ENCODE assay signal across 9 mouse cellular contexts in genomic region chr5:108549489-108550206, GRCm38 (mm10). TPM values are rescaled to one million over a fixed set of nuclear protein-coding genes. Genes with fewer than 3 reads are reported as not detected.
A peak's percentile ranks its signal among the peaks of the same experiment; 100 is the strongest.
DNase-seq lines count a peak whose midpoint lies in the region; ATAC-seq and TF ChIP-seq lines count a peak whose summit lies in the region.
"Had no signal": no experiment of that assay in that cellular context is flagged by ENCODE, and none has a peak within 500 bp of the region (broad histone marks: within the 10 kb centered on the region; RNA-seq: fewer than 3 reads in every experiment).

Cplx1 (minus strand) TSS chr5:108550024.

- no peak within 1 kb of the TSS for H3K9ac ChIP-seq in CH12.LX (ENCODE audit: insufficient read depth, low read depth)
- H3K9ac ChIP-seq in heart, embryonic 12.5 days = no peak within 1 kb of the TSS
- no peak within 1 kb of the TSS for H3K9ac ChIP-seq in kidney, postnatal 0 days (ENCODE audit: low read depth, low read length)
- no peak within 1 kb of the TSS for H3K9ac ChIP-seq in liver, embryonic 12.5 days
- H3K9ac ChIP-seq in neural tube, embryonic 15.5 days (replicated peaks) = peak within 1 kb of the TSS; percentile 64

- H3K4me3 ChIP-seq in CH12.LX (replicated peaks in 1 of 3; ENCODE audit: low read depth in 2 of 3, low read length in 2 of 3, poor library complexity in 1 of 3) = no peak within 1 kb of the TSS
- peak within 1 kb of the TSS; percentile 41 for H3K4me3 ChIP-seq in heart, embryonic 12.5 days
- 0 out of 2 replicates have a peak within 1 kb of the TSS, but pooled peaks have one; percentile 16 for H3K4me3 ChIP-seq in kidney, postnatal 0 days (replicated peaks; ENCODE audit: low read depth, low read length)
- H3K4me3 ChIP-seq in liver, embryonic 12.5 days = peak within 1 kb of the TSS; percentile 14
- peak within 1 kb of the TSS; percentile 55 for H3K4me3 ChIP-seq in neural tube, embryonic 15.5 days (replicated peaks)

- H3K36me3 ChIP-seq in CH12.LX (replicated peaks in 1 of 2; ENCODE audit: control insufficient read depth in 1 of 2, insufficient read depth in 1 of 2, low read length in 1 of 2) = no peaks in the 10 kb centered on the region
- no peaks in the 10 kb centered on the region for H3K36me3 ChIP-seq in heart, embryonic 12.5 days
- no peaks in the 10 kb centered on the region for H3K36me3 ChIP-seq in kidney, postnatal 0 days (ENCODE audit: insufficient read depth, low read length)
- no peaks in the 10 kb centered on the region for H3K36me3 ChIP-seq in liver, embryonic 12.5 days
- H3K36me3 ChIP-seq in neural tube, embryonic 15.5 days = peaks cover 5% of the 10 kb centered on the region; the same call in 1 of the 2 replicates

- WGBS in heart, embryonic 12.5 days = under 1% methylated on average over 45 of the region's 56 CpGs
- under 1% methylated on average over 47 of the region's 56 CpGs for WGBS in kidney, postnatal 0 days
- 2% methylated on average over 51 of the region's 56 CpGs for WGBS in liver, embryonic 12.5 days (ENCODE audit: insufficient replicate concordance)
- under 1% methylated on average over 47 of the region's 56 CpGs for WGBS in neural tube, embryonic 15.5 days

- H3K4me1 ChIP-seq in CH12.LX (ENCODE audit: control insufficient read depth in 1 of 2, insufficient read depth in 2 of 2) = no peaks in the 10 kb centered on the region
- H3K4me1 ChIP-seq in heart, embryonic 12.5 days (replicated peaks) = peaks cover 8% of the 10 kb centered on the region
- H3K4me1 ChIP-seq in kidney, postnatal 0 days (replicated peaks; ENCODE audit: insufficient read depth, low read length) = no peaks in the 10 kb centered on the region; the same call in 1 of the 2 replicates
- H3K4me1 ChIP-seq in liver, embryonic 12.5 days = 0 out of 2 replicates have a peak, but pooled peaks cover 5% of the 10 kb centered on the region
- peaks cover 34% of the 10 kb centered on the region for H3K4me1 ChIP-seq in neural tube, embryonic 15.5 days

- H3K27me3 ChIP-seq in CH12.LX (replicated peaks) = peaks cover 59% of the 10 kb centered on the region
- H3K27me3 ChIP-seq in heart, embryonic 12.5 days (replicated peaks) = peaks cover 69% of the 10 kb centered on the region
- H3K27me3 ChIP-seq in kidney, postnatal 0 days (ENCODE audit: insufficient read depth, low read length) = 0 out of 2 replicates have a peak, but pooled peaks cover 7% of the 10 kb centered on the region
- H3K27me3 ChIP-seq in liver, embryonic 12.5 days (replicated peaks) = peaks cover 94% of the 10 kb centered on the region
- H3K27me3 ChIP-seq in neural tube, embryonic 15.5 days (replicated peaks) = peaks cover 25% of the 10 kb centered on the region

- peak; percentile 48; the same call in 1 of the 2 replicates for ATAC-seq in heart, embryonic 12.5 days (ENCODE audit: insufficient number of reproducible peaks, low FRiP score)
- ATAC-seq in kidney, postnatal 0 days (replicated peaks; ENCODE audit: low FRiP score, low read depth) = peak; percentile 66; the same call in 1 of the 2 replicates
- no peak for ATAC-seq in liver, embryonic 12.5 days
- peak; percentile 96 for ATAC-seq in neural tube, embryonic 15.5 days (ENCODE audit: low FRiP score)
- ATAC-seq in activated CD4-positive, CD25-positive, alpha-beta regulatory T cell, adult 4 months = no peak

- TF ChIP-seq CTCF in CH12.LX (conservative IDR thresholded peaks at IDR 0.05 in 1 of 2, IDR thresholded peaks at IDR 0.05 in 1 of 2; ENCODE audit: low read depth in 2 of 2, low read length in 2 of 2) = no peak
- no peak for TF ChIP-seq CTCF in kidney, postnatal 0 days (IDR thresholded peaks at IDR 0.05; ENCODE audit: low read depth)

- dilution Hi-C loops in CH12.LX (cut with MboI; ENCODE audit: extremely low pct_ligation_motif_present, extremely low pct_unique_long_range_greater_than_20kb, low sequenced_read_pairs) = no loop called here

- no peak within 1 kb of the TSS for H3K27ac ChIP-seq in CH12.LX (ENCODE audit: insufficient read depth, low read depth)
- no peak within 1 kb of the TSS for H3K27ac ChIP-seq in heart, embryonic 12.5 days (ENCODE audit: poor library complexity, severe bottlenecking)
- H3K27ac ChIP-seq in kidney, postnatal 0 days = no peak within 1 kb of the TSS
- no peak within 1 kb of the TSS for H3K27ac ChIP-seq in liver, embryonic 12.5 days
- peak within 1 kb of the TSS; percentile 87 for H3K27ac ChIP-seq in neural tube, embryonic 15.5 days (replicated peaks)

- no peaks in the 10 kb centered on the region for H3K9me3 ChIP-seq in CH12.LX (replicated peaks; ENCODE audit: low read length)
- H3K9me3 ChIP-seq in heart, embryonic 12.5 days (replicated peaks) = no peaks in the 10 kb centered on the region
- H3K9me3 ChIP-seq in kidney, postnatal 0 days (replicated peaks; ENCODE audit: low read length) = no peaks in the 10 kb centered on the region
- H3K9me3 ChIP-seq in liver, embryonic 12.5 days (replicated peaks) = no peaks in the 10 kb centered on the region
- no peaks in the 10 kb centered on the region for H3K9me3 ChIP-seq in neural tube, embryonic 15.5 days (replicated peaks)

- TF ChIP-seq EP300 in CH12.LX (IDR thresholded peaks at IDR 0.05; ENCODE audit: low read length) = no peak

- H3K79me2 ChIP-seq in CH12.LX (replicated peaks; ENCODE audit: control insufficient read depth, extremely low read depth, insufficient read depth, poor library complexity, severe bottlenecking) = no peaks in the 10 kb centered on the region

- no peak for TF ChIP-seq RAD21 in CH12.LX (IDR thresholded peaks at IDR 0.05; ENCODE audit: low read depth, low read length)

- no peak for TF ChIP-seq POLR2A in CH12.LX (IDR thresholded peaks at IDR 0.05; ENCODE audit: low read depth, low read length)

- no peak within 1 kb of the TSS for H3K4me2 ChIP-seq in CH12.LX (ENCODE audit: insufficient read depth, low read depth, poor library complexity, severe bottlenecking)
- H3K4me2 ChIP-seq in heart, embryonic 12.5 days = peak within 1 kb of the TSS; percentile 79
- peak within 1 kb of the TSS; percentile 54 for H3K4me2 ChIP-seq in kidney, postnatal 0 days (ENCODE audit: low read length)
- H3K4me2 ChIP-seq in liver, embryonic 12.5 days = peak within 1 kb of the TSS; percentile 50
- H3K4me2 ChIP-seq in neural tube, embryonic 15.5 days = peak within 1 kb of the TSS; percentile 76

- peak; percentile 13 for DNase-seq in CH12.LX (ENCODE audit: extremely low read depth)
- DNase-seq in adrenal gland, adult (ENCODE audit: inconsistent age in 2 of 2, low spot score in 1 of 2) = peak; percentile 64 to 93
- peak; percentile 84 for DNase-seq in embryo, embryonic 10.5 days (ENCODE audit: low spot score)
- peak; percentile 81 for DNase-seq in kidney, postnatal 0 days (ENCODE audit: low spot score)

- in situ Hi-C loops in CH12.LX (cut with MboI; ENCODE audit: low pct_ligation_motif_present, low pct_unique_long_range_greater_than_20kb, low sequenced_read_pairs) = no loop called here

TF ChIP-seq in CH12.LX, 34 proteins besides CTCF, POLR2A, EP300 and RAD21:
- no peak for TF ChIP-seq NELFE (IDR thresholded peaks at IDR 0.05; ENCODE audit: low read depth, low read length)
- no peak for TF ChIP-seq GABPA (IDR thresholded peaks at IDR 0.05; ENCODE audit: insufficient replicate concordance, low read depth, low read length)
- TF ChIP-seq BHLHE40 (IDR thresholded peaks at IDR 0.05; ENCODE audit: low read depth, low read length) = no peak
- TF ChIP-seq ETS1 (conservative IDR thresholded peaks at IDR 0.05; ENCODE audit: low read depth, low read length) = no peak
- no peak for TF ChIP-seq NRF1 (IDR thresholded peaks at IDR 0.05; ENCODE audit: low read depth, low read length)
- no peak for TF ChIP-seq SIN3A (IDR thresholded peaks at IDR 0.05; ENCODE audit: low read length)
- TF ChIP-seq MAFK (IDR thresholded peaks at IDR 0.05; ENCODE audit: insufficient replicate concordance, low read length) = no peak
- TF ChIP-seq ELF1 (IDR thresholded peaks at IDR 0.05; ENCODE audit: low read depth, low read length) = no peak
- no peak for TF ChIP-seq TBP (conservative IDR thresholded peaks at IDR 0.05; ENCODE audit: low read depth, low read length)
- TF ChIP-seq IRF4 (IDR thresholded peaks at IDR 0.05; ENCODE audit: low read depth, low read length) = no peak
- no peak for TF ChIP-seq JUND (conservative IDR thresholded peaks at IDR 0.05; ENCODE audit: low read depth, low read length)
- TF ChIP-seq CHD1 (IDR thresholded peaks at IDR 0.05; ENCODE audit: low read depth, low read length) = no peak
- TF ChIP-seq MAX (IDR thresholded peaks at IDR 0.05; ENCODE audit: low read length) = no peak
- TF ChIP-seq TCF12 (IDR thresholded peaks at IDR 0.05; ENCODE audit: low read depth, low read length) = no peak
- no peak for TF ChIP-seq ZKSCAN1 (IDR thresholded peaks at IDR 0.05; ENCODE audit: borderline replicate concordance, low read depth, low read length)

RNA-seq across cellular contexts. Expression of gene Cplx1, which starts in this region (rescaled TPM):
- total RNA-seq in CH12.LX (2012; rRNA removed) (not detected in 2 replicates), CH12.LX (2014; rRNA removed) (not detected in 2 replicates)
- not detected in 2 replicates for polyA plus RNA-seq in CH12.LX (2012; ENCODE audit: insufficient read length, low read depth)
- 0.39 and 0.57 TPM in 2 replicates for polyA plus RNA-seq in heart, embryonic 12.5 days (2016; fragmentation: Nextera tagmentation; extraction: Ambion mirVana)
- 0.20 and 0.27 TPM in 2 replicates for polyA plus RNA-seq in kidney, postnatal 0 days (2015; fragmentation: Nextera tagmentation; extraction: Ambion mirVana)
- 0.07 TPM in 1 of 2 replicates, not detected in the other for polyA plus RNA-seq in liver, embryonic 12.5 days (2016; fragmentation: Nextera tagmentation; extraction: Ambion mirVana)
- polyA plus RNA-seq in neural tube, embryonic 15.5 days (2015; fragmentation: Nextera tagmentation; extraction: Ambion mirVana) = 258 and 285 TPM in 2 replicates
- polyA plus RNA-seq in activated CD4-positive, CD25-positive, alpha-beta regulatory T cell, adult 4 months (2017; shearing (Covaris generic)) = not detected
- total RNA-seq: gastrocnemius, postnatal 36 days had no signal

Comparison
In these comparisons a context has a peak if more than half of its experiments do, and no peak if none do; other contexts are left out.
1. RNA of gene Cplx1 (polyA plus RNA-seq): 258 to 285 TPM in neural tube, embryonic 15.5 days; 0.39 to 0.57 TPM in heart, embryonic 12.5 days, 0.20 to 0.27 TPM in kidney, postnatal 0 days, 0.07 TPM in liver, embryonic 12.5 days, not detected in CH12.LX and not detected in activated CD4-positive, CD25-positive, alpha-beta regulatory T cell, adult 4 months; every median in the first group is over 100 times any median in the second.
2. Peak in DNase-seq in CH12.LX; RNA of the gene not detected or under 1 TPM.
3. Peak in ATAC-seq, H3K4me3 ChIP-seq and H3K4me2 ChIP-seq in heart, embryonic 12.5 days; RNA of the gene not detected or under 1 TPM.
4. Peak in DNase-seq, ATAC-seq, H3K4me3 ChIP-seq and H3K4me2 ChIP-seq in kidney, postnatal 0 days; RNA of the gene not detected or under 1 TPM.
5. DNase-seq: peak in every context shown above with its lines; median percentile 84 in embryo, embryonic 10.5 days; 81 in kidney, postnatal 0 days; 78 in adrenal gland, adult; 13 in CH12.LX.
6. H3K4me3 ChIP-seq: peak in liver, embryonic 12.5 days (single experiment) and neural tube, embryonic 15.5 days (single experiment); none in CH12.LX (0 of 3).